Mouse (Mus musculus): ENCODE data around the gene Mrpl17. TPM values are rescaled to one million over a fixed set of nuclear protein-coding genes. Genes with fewer than 3 reads are reported as not detected.

Gene Mrpl17
- total RNA-seq, 2 experiments from 2014 or later = 109 to 110 TPM

- no peak for DNase-seq (ENCODE audit: extremely low spot score in 1 of 2, low spot score in 2 of 2)
- intact Hi-C loops (cut with DNase I) = no loop called here
Measured at GRCm38 (mm10) chr7:105761813-105762484, 49.0 kb downstream of the Mrpl17 start.

- DNase-seq (ENCODE audit: extremely low spot score in 1 of 2, low spot score in 2 of 2) = no peak
- intact Hi-C loops (cut with DNase I) = no loop called here
Measured at GRCm38 (mm10) chr7:105753281-105753680, 57.6 kb downstream of the Mrpl17 start.

Other genes starting within 250 kb of the Mrpl17 start
- gene Apbb1, start 229.4 kb downstream of the Mrpl17 start, total RNA-seq (2021) = 100 to 1,000 TPM; 422 to 438 TPM
- not detected for gene Hpx, start 211.0 kb downstream of the Mrpl17 start, total RNA-seq (2021)
- 100 to 1,000 TPM; 144 to 151 TPM for gene Trim3, start 177.5 kb downstream of the Mrpl17 start, total RNA-seq (2021)
- gene Timm10b, start 171.0 kb downstream of the Mrpl17 start, total RNA-seq (2021) = 10 to 100 TPM; 76.9 to 82.2 TPM
- gene Arfip2, start 170.7 kb downstream of the Mrpl17 start, total RNA-seq (2021) = 10 to 100 TPM; 88.1 to 97.9 TPM
- gene Gm45799, start 170.5 kb downstream of the Mrpl17 start, total RNA-seq (2021) = 10 to 100 TPM; 10.8 to 11.6 TPM
- gene Dnhd1, start 160.3 kb downstream of the Mrpl17 start, total RNA-seq (2021) = 1 to 10 TPM; 4.9 to 6.1 TPM
- 100 to 1,000 TPM in 1 of 2 experiments, 10 to 100 TPM in 1; 97.7 to 117 TPM for gene Ilk, start 74.5 kb downstream of the Mrpl17 start, total RNA-seq (2021)
- 10 to 100 TPM in 1 of 2 experiments, 1 to 10 TPM in 1; 9.9 to 16.0 TPM for gene Rrp8, start 73.7 kb downstream of the Mrpl17 start, total RNA-seq (2021)
- gene Taf10, start 66.7 kb downstream of the Mrpl17 start, total RNA-seq (2021) = 100 to 1,000 TPM; 144 to 152 TPM
- 10 to 100 TPM; 32.6 to 40.0 TPM for gene Tpp1, start 58.9 kb downstream of the Mrpl17 start, total RNA-seq (2021)
- 10 to 100 TPM; 31.1 to 34.7 TPM for gene Dchs1, start 23.4 kb downstream of the Mrpl17 start, total RNA-seq (2021)
- gene Gm4070, start 142.9 kb upstream of the Mrpl17 start, total RNA-seq (2021) = under 1 TPM in 1 of 2 experiments, not detected in 1; 0.39 TPM